Mouse (Mus musculus) embryonic fibroblast, embryonic 13.5 days (primary cell): ENCODE data around the gene Ssb. TPM values are rescaled to one million over a fixed set of nuclear protein-coding genes. Genes with fewer than 3 reads are reported as not detected.

Source experiments
- H3K27ac ChIP-seq: 2 replicates; pipeline ENCODE4 v1.5.1; 2012; ENCODE audit warnings: low read length, control low read depth, inconsistent platforms; ENCODE audit not compliant: insufficient read depth
- H3K4me1 ChIP-seq: 2 replicates; pipeline ENCODE4 v1.6.1; 2011; ENCODE audit warnings: low read length; ENCODE audit not compliant: control insufficient read depth, insufficient read depth
- H3K4me3 ChIP-seq: 2 replicates; pipeline ENCODE4 v1.5.1; 2011; ENCODE audit warnings: mild to moderate bottlenecking, control low read depth, low read length; ENCODE audit not compliant: insufficient read depth
- CTCF ChIP-seq: IDR thresholded peaks from 2 replicates; pipeline ENCODE4 v1.5.1; 2011; ENCODE audit warnings: mild to moderate bottlenecking, control low read depth, low read length, moderate library complexity, borderline replicate concordance; ENCODE audit not compliant: insufficient read depth
- POLR2A ChIP-seq: IDR thresholded peaks from 2 replicates; pipeline ENCODE4 v1.6.1; 2011; ENCODE audit warnings: low read depth, mild to moderate bottlenecking, control low read depth, low read length, moderate library complexity
- polyA plus RNA-seq: library from polyadenylated mRNA; stranded (reverse); fragments of >200 nt; gene quantifications from 2 replicates; pipeline ENCODE4 v1.2.4, GENCODE M21; 2011; ENCODE audit warnings: low read depth; ENCODE audit not compliant: missing spikeins, insufficient read length

Gene Ssb
- polyA plus RNA-seq, 1 experiment, result 260 TPM

GRCm38 (mm10) chr2:69829680-69830079 is 31.7 kb upstream of the Ssb start:
- H3K4me3 ChIP-seq, result no peak overlapping the region
- no peak overlapping the region for H3K27ac ChIP-seq
- no peaks in the 10 kb centered on the region for H3K4me1 ChIP-seq
- TF ChIP-seq POLR2A (no peak), CTCF (no peak)

GRCm38 (mm10) chr2:69830116-69830515 is 31.2 kb upstream of the Ssb start:
- Histone ChIP-seq H3K4me1 (no peaks in the 10 kb centered on the region), H3K4me3 (no peak overlapping the region), H3K27ac (no peak overlapping the region)
- TF ChIP-seq POLR2A, result no peak
- no peak for TF ChIP-seq CTCF

- no peak for TF ChIP-seq CTCF
- TF ChIP-seq POLR2A, result no peak
- Histone ChIP-seq H3K27ac (no peak overlapping the region), H3K4me1 (0 out of 2 replicates have a peak, but pooled peaks cover 2% of the 10 kb centered on the region), H3K4me3 (no peak overlapping the region)
Observed at GRCm38 (mm10) chr2:69837244-69837967, 24.0 kb upstream of the Ssb start.

DNA sequence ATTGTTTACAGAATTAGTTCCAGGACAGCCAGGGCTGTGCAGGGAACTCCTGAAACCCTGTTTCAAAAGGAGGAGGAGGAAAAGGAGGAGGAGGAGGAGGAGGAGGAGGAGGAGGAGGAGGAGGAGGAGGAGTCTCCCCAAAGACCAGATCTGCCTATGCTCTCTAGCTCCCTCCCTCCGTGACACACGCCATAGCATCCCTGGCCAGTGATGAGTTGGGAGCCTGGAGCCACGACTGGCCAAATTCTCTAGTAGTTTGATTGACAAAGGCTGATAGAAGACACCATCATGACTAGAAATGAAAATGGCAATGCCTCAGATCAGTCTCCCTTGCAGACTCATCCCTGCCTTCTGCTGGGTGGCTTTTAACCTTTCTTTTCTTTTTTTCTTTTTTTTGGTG is 23.4 kb upstream of the Ssb start:
- no peak overlapping the region for H3K4me3 ChIP-seq
- no peak overlapping the region for H3K27ac ChIP-seq
- H3K4me1 ChIP-seq, result 0 out of 2 replicates have a peak, but pooled peaks cover 2% of the 10 kb centered on the region
- TF ChIP-seq CTCF, result no peak
- TF ChIP-seq POLR2A, result no peak

GRCm38 (mm10) chr2:69838707-69839106 is 22.7 kb upstream of the Ssb start:
- TF ChIP-seq POLR2A (no peak), CTCF (no peak)
- Histone ChIP-seq H3K4me3 (no peak overlapping the region), H3K27ac (no peak overlapping the region), H3K4me1 (0 out of 2 replicates have a peak, but pooled peaks cover 2% of the 10 kb centered on the region)

DNA sequence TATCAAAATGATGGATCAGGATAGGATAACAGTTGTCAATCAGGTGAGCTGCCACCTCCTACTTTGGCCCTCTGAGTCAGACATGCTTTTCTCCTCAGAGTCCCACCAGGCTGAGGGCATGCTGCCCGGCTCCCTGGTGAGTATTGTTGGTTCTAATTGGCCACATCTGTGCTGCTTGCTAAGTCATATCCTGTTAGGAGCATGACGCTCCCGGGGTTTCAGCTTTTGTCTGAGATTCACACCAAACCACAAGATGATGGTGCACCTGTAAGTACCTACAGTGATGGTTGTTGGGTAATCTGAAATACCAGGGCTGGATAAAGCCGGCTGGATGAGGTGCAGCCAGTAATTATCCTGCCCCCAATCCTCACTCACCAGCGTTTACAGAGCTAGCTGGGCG is 21.1 kb upstream of the Ssb start:
- Histone ChIP-seq H3K4me1 (0 out of 2 replicates have a peak, but pooled peaks cover 2% of the 10 kb centered on the region), H3K4me3 (no peak overlapping the region), H3K27ac (no peak overlapping the region)
- no peak for TF ChIP-seq POLR2A
- TF ChIP-seq CTCF, result no peak

GRCm38 (mm10) chr2:69849215-69849614 is 12.1 kb upstream of the Ssb start:
- no peaks in the 10 kb centered on the region for H3K4me1 ChIP-seq

DNA sequence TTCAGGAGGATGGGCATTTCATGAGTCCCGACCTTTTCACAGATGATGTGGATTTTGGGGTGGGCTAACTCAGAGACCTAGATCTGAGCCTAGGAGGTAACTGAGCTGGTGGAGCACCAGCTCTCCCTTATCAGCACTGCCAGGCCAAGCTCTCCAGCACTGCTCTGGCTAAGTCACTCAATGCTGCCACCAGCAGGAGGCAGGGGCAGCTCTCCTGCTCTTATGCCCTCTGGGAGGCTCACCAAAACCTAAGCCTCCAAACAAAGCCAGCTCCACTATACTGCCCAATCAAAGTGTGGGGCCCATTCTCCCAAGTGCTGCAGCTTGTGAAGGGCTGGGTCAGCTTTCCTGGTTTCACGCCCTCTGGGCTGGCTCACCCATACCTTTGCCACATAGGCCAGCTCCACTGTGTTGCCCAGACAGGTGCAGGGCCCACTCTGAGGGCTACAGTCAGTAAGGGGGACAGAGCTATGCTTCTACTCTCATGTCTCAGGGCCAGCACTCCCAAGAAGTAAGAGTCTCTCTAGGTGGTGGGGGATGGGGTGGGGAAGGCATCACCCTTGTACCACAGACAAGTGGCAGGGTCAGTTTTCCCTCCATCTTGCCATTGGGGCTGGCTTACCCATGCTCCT is 9.8 kb upstream of the Ssb start:
- Histone ChIP-seq H3K27ac (no peak overlapping the region), H3K4me3 (no peak overlapping the region), H3K4me1 (no peaks in the 10 kb centered on the region)
- TF ChIP-seq POLR2A, result no peak

More at GRCm38 (mm10) chr2:69849215-69849614, 12.1 kb upstream of the Ssb start:
- H3K4me3 ChIP-seq, result no peak overlapping the region
- H3K27ac ChIP-seq, result no peak overlapping the region
- TF ChIP-seq POLR2A (no peak), CTCF (no peak)

DNA sequence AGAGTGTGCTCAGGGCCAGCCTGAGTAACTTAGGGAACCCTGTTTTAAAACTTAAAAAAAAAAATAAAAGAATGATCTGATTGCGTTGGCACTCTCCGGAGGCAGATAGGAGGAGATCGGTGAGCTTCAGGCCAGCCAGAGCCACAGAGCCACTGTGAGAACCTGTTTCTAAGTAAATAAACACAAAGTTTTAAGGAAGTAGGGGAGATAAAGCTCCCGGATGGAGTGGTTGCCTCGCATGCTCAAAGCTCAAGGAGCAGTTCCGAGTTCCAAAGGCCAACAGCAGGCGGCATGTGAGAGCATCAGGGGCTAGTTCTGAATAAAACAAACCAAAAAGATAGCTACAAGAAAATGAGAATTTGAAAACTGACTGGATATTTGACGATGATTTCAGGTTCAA is 5.0 kb upstream of the Ssb start:
- Histone ChIP-seq H3K4me3 (no peak overlapping the region), H3K4me1 (no peaks in the 10 kb centered on the region), H3K27ac (no peak overlapping the region)
- TF ChIP-seq CTCF (0 out of 2 replicates have a peak, but pooled peaks have one; percentile 2), POLR2A (no peak)

DNA sequence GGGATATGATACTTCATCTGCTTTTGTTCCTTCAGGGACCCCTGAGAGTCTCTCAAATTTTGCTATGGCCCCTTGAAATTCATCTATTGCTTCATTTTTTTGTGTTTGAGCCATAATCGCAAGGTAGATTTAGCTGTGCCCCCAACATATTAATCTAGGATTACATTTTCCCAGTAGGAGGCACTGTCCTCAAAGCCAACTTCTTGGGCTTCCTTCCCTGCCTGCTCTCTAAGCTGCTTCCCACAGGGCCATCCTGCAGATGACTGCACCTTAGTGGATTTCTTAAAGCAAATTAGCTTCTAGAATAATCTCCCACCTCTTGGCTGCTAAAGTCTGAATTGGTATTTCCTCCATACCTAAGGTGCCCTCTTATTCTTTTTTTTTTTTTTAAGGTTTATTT is 3.5 kb upstream of the Ssb start:
- Histone ChIP-seq H3K27ac (no peak overlapping the region), H3K4me1 (no peaks in the 10 kb centered on the region), H3K4me3 (no peak overlapping the region)
- TF ChIP-seq POLR2A, result no peak
- TF ChIP-seq CTCF, result no peak
